Mouse (Mus musculus): ENCODE measurements around the gene Rabggta. TPM values are rescaled to one million over a fixed set of nuclear protein-coding genes. Genes with fewer than 3 reads are reported as not detected.

The Rabggta gene
- polyA plus RNA-seq, 1 experiment, result 9.9 TPM

- no peaks in the 10 kb centered on the region for H3K9me3 ChIP-seq
- peaks cover 49% of the 10 kb centered on the region for H3K36me3 ChIP-seq (replicated peaks; ENCODE audit: low read length)
- peaks cover 43% of the 10 kb centered on the region for H3K4me1 ChIP-seq
- TF ChIP-seq GATA1 (IDR thresholded peaks at IDR 0.05; ENCODE audit: borderline replicate concordance, low read length) (no peak), FLI1 (IDR thresholded peaks at IDR 0.05; ENCODE audit: low read length) (no peak)
- H3K27me3 ChIP-seq (replicated peaks), result no peaks in the 10 kb centered on the region
- peak within 1 kb of the TSS; percentile 99 for H3K4me3 ChIP-seq (replicated peaks)
These were observed 50.0 kb downstream of the Rabggta start, which contains the start of the genes Gmpr2 and Nedd8 for GRCm38 (mm10) chr14:55671833-55672740. Gene Gmpr2 (plus strand): TSS chr14:55671941. Gene Nedd8 (minus strand): TSS chr14:55672124.

GRCm38 (mm10) chr14:55671486-55671832, 50.6 kb downstream of the Rabggta start:
- Histone ChIP-seq H3K9me3 (no peaks in the 10 kb centered on the region), H3K4me1 (peaks cover 43% of the 10 kb centered on the region), H3K27me3 (replicated peaks) (no peaks in the 10 kb centered on the region), H3K4me3 (replicated peaks) (peak overlapping the region; percentile 99), H3K36me3 (replicated peaks; ENCODE audit: low read length) (peaks cover 48% of the 10 kb centered on the region)
- no peak for TF ChIP-seq FLI1 (IDR thresholded peaks at IDR 0.05; ENCODE audit: low read length)
- no peak for TF ChIP-seq GATA1 (IDR thresholded peaks at IDR 0.05; ENCODE audit: borderline replicate concordance, low read length)

Other genes with a start within 250 kb of the Rabggta start
- 17.5 and 33.7 TPM in 2 replicates for gene Dhrs4, start 243.5 kb downstream of the Rabggta start, polyA plus RNA-seq (2012; ENCODE audit: insufficient read depth, low replicate concordance)
- 1.9 TPM in 1 of 2 replicates, not detected in the other for gene Carmil3, start 231.6 kb downstream of the Rabggta start, polyA plus RNA-seq (2012; ENCODE audit: insufficient read depth, low replicate concordance)
- gene Cpne6, start 211.8 kb downstream of the Rabggta start, polyA plus RNA-seq (2012; ENCODE audit: insufficient read depth, low replicate concordance), result not detected in 2 replicates
- not detected in 2 replicates for gene Nrl, start 197.3 kb downstream of the Rabggta start, polyA plus RNA-seq (2012; ENCODE audit: insufficient read depth, low replicate concordance)
- 19.1 and 50.7 TPM in 2 replicates for gene Pck2, start 182.0 kb downstream of the Rabggta start, polyA plus RNA-seq (2012; ENCODE audit: insufficient read depth, low replicate concordance)
- gene Dcaf11, start 162.3 kb downstream of the Rabggta start, polyA plus RNA-seq (2012; ENCODE audit: insufficient read depth, low replicate concordance), result 11.5 and 17.6 TPM in 2 replicates
- gene A730061H03Rik, start 161.9 kb downstream of the Rabggta start, polyA plus RNA-seq (2012; ENCODE audit: insufficient read depth, low replicate concordance), result not detected in 2 replicates
- not detected in 2 replicates for gene Fitm1, start 146.6 kb downstream of the Rabggta start, polyA plus RNA-seq (2012; ENCODE audit: insufficient read depth, low replicate concordance)
- gene Psme1, start 144.1 kb downstream of the Rabggta start, polyA plus RNA-seq (2012; ENCODE audit: insufficient read depth, low replicate concordance), result 66.3 and 162 TPM in 2 replicates
- 2.0 and 18.9 TPM in 2 replicates for gene Emc9, start 137.0 kb downstream of the Rabggta start, polyA plus RNA-seq (2012; ENCODE audit: insufficient read depth, low replicate concordance)
- 23.2 and 78.2 TPM in 2 replicates for gene Psme2, start 131.2 kb downstream of the Rabggta start, polyA plus RNA-seq (2012; ENCODE audit: insufficient read depth, low replicate concordance)
- gene Rnf31, start 130.6 kb downstream of the Rabggta start, polyA plus RNA-seq (2012; ENCODE audit: insufficient read depth, low replicate concordance), result 17.1 and 20.4 TPM in 2 replicates
- 40.0 and 114 TPM in 2 replicates for gene Irf9, start 118.7 kb downstream of the Rabggta start, polyA plus RNA-seq (2012; ENCODE audit: insufficient read depth, low replicate concordance)
- gene Rec8, start 104.2 kb downstream of the Rabggta start, polyA plus RNA-seq (2012; ENCODE audit: insufficient read depth, low replicate concordance), result 1.4 and 9.7 TPM in 2 replicates
- gene Ipo4, start 86.3 kb downstream of the Rabggta start, polyA plus RNA-seq (2012; ENCODE audit: insufficient read depth, low replicate concordance), result 12.4 and 38.3 TPM in 2 replicates
- gene Gm49378, start 84.4 kb downstream of the Rabggta start, polyA plus RNA-seq (2012; ENCODE audit: insufficient read depth, low replicate concordance), result 0.64 and 4.9 TPM in 2 replicates
- 5.8 and 9.0 TPM in 2 replicates for gene Tm9sf1, start 78.5 kb downstream of the Rabggta start, polyA plus RNA-seq (2012; ENCODE audit: insufficient read depth, low replicate concordance)
- gene Tssk4, start 72.1 kb downstream of the Rabggta start, polyA plus RNA-seq (2012; ENCODE audit: insufficient read depth, low replicate concordance), result 0.23 TPM in 1 of 2 replicates, not detected in the other
- gene Mdp1, start 61.8 kb downstream of the Rabggta start, polyA plus RNA-seq (2012; ENCODE audit: insufficient read depth, low replicate concordance), result 3.3 and 20.1 TPM in 2 replicates
- 12.5 and 39.5 TPM in 2 replicates for gene Gmpr2, start 50.3 kb downstream of the Rabggta start, polyA plus RNA-seq (2012; ENCODE audit: insufficient read depth, low replicate concordance)
- 10.8 and 102 TPM in 2 replicates for gene Nedd8, start 50.1 kb downstream of the Rabggta start, polyA plus RNA-seq (2012; ENCODE audit: insufficient read depth, low replicate concordance)
- gene Tinf2, start 40.4 kb downstream of the Rabggta start, polyA plus RNA-seq (2012; ENCODE audit: insufficient read depth, low replicate concordance), result 15.6 and 18.7 TPM in 2 replicates
- 1.1 and 2.7 TPM in 2 replicates for gene Tgm1, start 8.3 kb downstream of the Rabggta start, polyA plus RNA-seq (2012; ENCODE audit: insufficient read depth, low replicate concordance)
- gene Dhrs1, start 23.4 kb upstream of the Rabggta start, polyA plus RNA-seq (2012; ENCODE audit: insufficient read depth, low replicate concordance), result 1.2 and 3.7 TPM in 2 replicates
- gene Nop9, start 23.4 kb upstream of the Rabggta start, polyA plus RNA-seq (2012; ENCODE audit: insufficient read depth, low replicate concordance), result 18.3 and 25.1 TPM in 2 replicates
- 1.5 and 3.3 TPM in 2 replicates for gene Cideb, start 36.2 kb upstream of the Rabggta start, polyA plus RNA-seq (2012; ENCODE audit: insufficient read depth, low replicate concordance)
- 3.2 and 5.6 TPM in 2 replicates for gene Ltb4r2, start 39.2 kb upstream of the Rabggta start, polyA plus RNA-seq (2012; ENCODE audit: insufficient read depth, low replicate concordance)
- 24.2 and 36.1 TPM in 2 replicates for gene Ltb4r1, start 43.7 kb upstream of the Rabggta start, polyA plus RNA-seq (2012; ENCODE audit: insufficient read depth, low replicate concordance)
- not detected in 2 replicates for gene Adcy4, start 61.8 kb upstream of the Rabggta start, polyA plus RNA-seq (2012; ENCODE audit: insufficient read depth, low replicate concordance)
- 38.4 and 95.9 TPM in 2 replicates for gene Ripk3, start 66.6 kb upstream of the Rabggta start, polyA plus RNA-seq (2012; ENCODE audit: insufficient read depth, low replicate concordance)
- gene Nfatc4, start 100.9 kb upstream of the Rabggta start, polyA plus RNA-seq (2012; ENCODE audit: insufficient read depth, low replicate concordance), result 0.08 TPM in 1 of 2 replicates, not detected in the other
- 0.61 and 1.4 TPM in 2 replicates for gene Nynrin, start 131.7 kb upstream of the Rabggta start, polyA plus RNA-seq (2012; ENCODE audit: insufficient read depth, low replicate concordance)
- 1.2 TPM in 1 of 2 replicates, not detected in the other for gene Cbln3, start 162.1 kb upstream of the Rabggta start, polyA plus RNA-seq (2012; ENCODE audit: insufficient read depth, low replicate concordance)
- 7.3 and 10.5 TPM in 2 replicates for gene Khnyn, start 162.7 kb upstream of the Rabggta start, polyA plus RNA-seq (2012; ENCODE audit: insufficient read depth, low replicate concordance)
- gene Sdr39u1, start 178.0 kb upstream of the Rabggta start, polyA plus RNA-seq (2012; ENCODE audit: insufficient read depth, low replicate concordance), result 6.6 TPM in 1 of 2 replicates, not detected in the other
- gene Cma1, start 222.4 kb upstream of the Rabggta start, polyA plus RNA-seq (2012; ENCODE audit: insufficient read depth, low replicate concordance), result 0.87 TPM in 1 of 2 replicates, not detected in the other
- gene Cma2, start 228.7 kb upstream of the Rabggta start, polyA plus RNA-seq (2012; ENCODE audit: insufficient read depth, low replicate concordance), result not detected in 2 replicates